Mouse (Mus musculus) embryonic stem cell, embryonic (primary cell): ENCODE data around the gene A730061H03Rik.

Experiments
- CTCF ChIA-PET, 4 experiments: fragments of 300-600 bp in 2 of 4; fragments of 350-600 bp in 2 of 4; sonication (Branson Sonifier 250); formaldehyde crosslinking; loops; one replicate each; lab custom pipeline; 2022; ENCODE audit warnings: inconsistent platforms in 2 of 4; lab: Charles Lee
- POLR2A ChIA-PET, 4 experiments: fragments of 300-600 bp in 2 of 4; fragments of 350-600 bp in 2 of 4; sonication (Branson Sonifier 250); formaldehyde crosslinking; loops; one replicate each; lab custom pipeline; 2022; ENCODE audit warnings: antibody characterized with exemption in 4 of 4, inconsistent platforms in 1 of 4; lab: Charles Lee

A730061H03Rik gene

GRCm38 (mm10) chr14:55551347-55551746, 8.9 kb downstream of the A730061H03Rik start:
- CTCF ChIA-PET: interaction anchor here in 1 of 4 experiments (0.9 to 1.8 kb wide), 4 partner anchors 9 to 193 kb away, joined by 3 to 9 read pairs (median 6); partner anchors contain the start of genes A730061H03Rik and Psme1
- POLR2A ChIA-PET: interaction anchor here in 3 of 4 experiments (0.6 to 6.5 kb wide), 32 partner anchors 9 to 1359 kb away, joined by 3 to 96 read pairs (median 3); partner anchors contain the start of genes A730061H03Rik (in 3 of the 3), Dcaf11 (in 3 of the 3), Pck2 (in 3 of the 3) and Psme2 (in 3 of the 3)

- ChIA-PET POLR2A (interaction anchor here in 3 of 4 experiments (0.7 to 3.6 kb wide), 9 partner anchors 9 to 571 kb away, joined by 3 to 48 read pairs (median 16); partner anchors contain the start of genes A730061H03Rik (in 3 of the 3), Dcaf11 (in 3 of the 3), Pck2 (in 2 of the 3) and Gzme (in 1 of the 3)), CTCF (no interaction called here)
Observed at GRCm38 (mm10) chr14:55550191-55550590, 10.0 kb downstream of the A730061H03Rik start.

GRCm38 (mm10) chr14:55544334-55544733, 15.9 kb downstream of the A730061H03Rik start:
- ChIA-PET POLR2A (interaction anchor here in 2 of 4 experiments (0.5 to 8.1 kb wide), 3 partner anchors 10 to 154 kb away, joined by 3 to 96 read pairs (median 5); no protein-coding TSS in a partner anchor), CTCF (interaction anchor here in 1 of 4 experiments (0.7 kb wide), 1 partner anchor 73 kb away, joined by 3 read pairs; no protein-coding TSS in a partner anchor)

- POLR2A ChIA-PET: interaction anchor here in 3 of 4 experiments (0.5 to 8.1 kb wide), 11 partner anchors 9 to 221 kb away, joined by 3 to 96 read pairs (median 7); partner anchors contain the start of genes A730061H03Rik (in 2 of the 3), Dcaf11 (in 2 of the 3), Dhrs4 (in 1 of the 3) and Psme1 (in 1 of the 3)
- CTCF ChIA-PET: interaction anchor here in 1 of 4 experiments (0.5 kb wide), 1 partner anchor 16 kb away, joined by 3 read pairs; no protein-coding TSS in a partner anchor
Observed at GRCm38 (mm10) chr14:55542268-55542667, 17.9 kb downstream of the A730061H03Rik start.

- CTCF ChIA-PET: interaction anchor here in 3 of 4 experiments (0.5 to 2.4 kb wide), 10 partner anchors 8 to 419 kb away, joined by 3 to 9 read pairs (median 6); partner anchors contain the start of genes Dhrs4 (in 1 of the 3) and Fitm1 (in 1 of the 3)
- POLR2A ChIA-PET: interaction anchor here in 3 of 4 experiments (0.6 to 8.1 kb wide), 63 partner anchors 7 to 836 kb away, joined by 3 to 96 read pairs (median 4); partner anchors contain the start of genes A730061H03Rik (in 3 of the 3), Dcaf11 (in 3 of the 3), Dhrs4 (in 3 of the 3) and Carmil3 (in 2 of the 3)
Observed at GRCm38 (mm10) chr14:55540787-55541321, 19.4 kb downstream of the A730061H03Rik start.

GRCm38 (mm10) chr14:55540067-55540786, 20.0 kb downstream of the A730061H03Rik start, which contains the start of gene Pck2:
Pck2 (plus strand) TSS chr14:55540266.
- CTCF ChIA-PET: interaction anchor here in 3 of 4 experiments (0.5 to 2.4 kb wide), 14 partner anchors 8 to 525 kb away, joined by 3 to 9 read pairs (median 4); partner anchors contain the start of genes A730061H03Rik (in 1 of the 3), Dcaf11 (in 1 of the 3), Dhrs4 (in 1 of the 3) and Fitm1 (in 1 of the 3)
- POLR2A ChIA-PET: interaction anchor here (0.5 to 8.1 kb wide), 81 partner anchors 8 to 835 kb away, joined by 3 to 96 read pairs (median 4); partner anchors contain the start of genes A730061H03Rik (in 3 of the 4), Dcaf11 (in 3 of the 4), Emc9 (in 3 of the 4) and Carmil3 (in 2 of the 4)

- ChIA-PET POLR2A (interaction anchor here (0.5 to 2.9 kb wide), 20 partner anchors 11 to 186 kb away, joined by 3 to 26 read pairs (median 4); partner anchors contain the start of genes A730061H03Rik (in 2 of the 4), Dcaf11 (in 2 of the 4), Carmil3 (in 1 of the 4) and Dhrs4 (in 1 of the 4)), CTCF (interaction anchor here in 3 of 4 experiments (0.5 to 1.6 kb wide), 11 partner anchors 8 to 200 kb away, joined by 3 to 8 read pairs (median 3); partner anchors contain the start of genes Carmil3 (in 1 of the 3), Dhrs4 (in 1 of the 3), Nrl (in 1 of the 3) and Tinf2 (in 1 of the 3))
Observed at GRCm38 (mm10) chr14:55536116-55536745, 24.0 kb downstream of the A730061H03Rik start.

- CTCF ChIA-PET: interaction anchor here (0.5 to 2.3 kb wide), 22 partner anchors 8 to 439 kb away, joined by 3 to 13 read pairs (median 5); partner anchors contain the start of genes Dhrs4 (in 2 of the 4), A730061H03Rik (in 1 of the 4), Carmil3 (in 1 of the 4) and Pck2 (in 1 of the 4)
- POLR2A ChIA-PET: interaction anchor here in 3 of 4 experiments (0.7 to 2.5 kb wide), 7 partner anchors 9 to 37 kb away, joined by 3 to 11 read pairs (median 4); partner anchors contain the start of genes Pck2 (in 3 of the 3), A730061H03Rik (in 1 of the 3), Carmil3 (in 1 of the 3) and Dcaf11 (in 1 of the 3)
Observed at GRCm38 (mm10) chr14:55527940-55528339, 32.3 kb downstream of the A730061H03Rik start.

GRCm38 (mm10) chr14:55526674-55527073, 33.5 kb downstream of the A730061H03Rik start:
- POLR2A ChIA-PET: interaction anchor here in 2 of 4 experiments (1.7 to 2.5 kb wide), 2 partner anchors 13 kb away, joined by 9 to 11 read pairs; partner anchors contain the start of gene Pck2 (in 2 of the 2)
- CTCF ChIA-PET: interaction anchor here in 3 of 4 experiments (0.6 to 2.3 kb wide), 9 partner anchors 9 to 405 kb away, joined by 3 to 13 read pairs (median 5); no protein-coding TSS in a partner anchor

GRCm38 (mm10) chr14:55524785-55525184, 35.4 kb downstream of the A730061H03Rik start, which contains the start of gene Nrl:
Nrl (minus strand) TSS chr14:55524981.
- POLR2A ChIA-PET: interaction anchor here in 2 of 4 experiments (0.9 to 1.9 kb wide), 11 partner anchors 9 to 311 kb away, joined by 3 to 11 read pairs (median 3); partner anchors contain the start of genes A730061H03Rik (in 1 of the 2), Carmil3 (in 1 of the 2), Dcaf11 (in 1 of the 2) and Pck2 (in 1 of the 2)

GRCm38 (mm10) chr14:55524062-55524461, 36.1 kb downstream of the A730061H03Rik start:
- ChIA-PET POLR2A (interaction anchor here in 2 of 4 experiments (1.1 to 1.9 kb wide), 8 partner anchors 10 to 310 kb away, joined by 3 to 11 read pairs (median 4); partner anchors contain the start of genes A730061H03Rik (in 1 of the 2), Dcaf11 (in 1 of the 2) and Pck2 (in 1 of the 2)), CTCF (interaction anchor here in 3 of 4 experiments (0.7 to 2.1 kb wide), 5 partner anchors 8 to 253 kb away, joined by 3 to 5 read pairs (median 5); partner anchors contain the start of gene Dhrs4 (in 2 of the 3))

More at GRCm38 (mm10) chr14:55524785-55525184, 35.4 kb downstream of the A730061H03Rik start, which contains the start of gene Nrl:
- CTCF ChIA-PET: interaction anchor here in 3 of 4 experiments (0.7 to 2.1 kb wide), 5 partner anchors 9 to 253 kb away, joined by 3 to 5 read pairs (median 4); partner anchors contain the start of gene Dhrs4 (in 1 of the 3)

GRCm38 (mm10) chr14:55520451-55521361, 39.5 kb downstream of the A730061H03Rik start:
- POLR2A ChIA-PET: interaction anchor here in 1 of 4 experiments (1.4 to 2.2 kb wide), 3 partner anchors 10 to 33 kb away, joined by 5 to 7 read pairs (median 5); partner anchors contain the start of gene Cpne6
- CTCF ChIA-PET: interaction anchor here in 3 of 4 experiments (0.5 to 2.2 kb wide), 7 partner anchors 10 to 399 kb away, joined by 3 to 10 read pairs (median 4); no protein-coding TSS in a partner anchor

GRCm38 (mm10) chr14:55519604-55520003, 40.6 kb downstream of the A730061H03Rik start:
- ChIA-PET POLR2A (interaction anchor here in 2 of 4 experiments (0.5 to 2.2 kb wide), 7 partner anchors 9 to 38 kb away, joined by 3 to 7 read pairs (median 3); partner anchors contain the start of genes Cpne6 (in 1 of the 2) and Pck2 (in 1 of the 2)), CTCF (interaction anchor here in 3 of 4 experiments (0.7 to 2.2 kb wide), 7 partner anchors 14 to 398 kb away, joined by 3 to 10 read pairs (median 5); no protein-coding TSS in a partner anchor)

GRCm38 (mm10) chr14:55518897-55519296, 41.3 kb downstream of the A730061H03Rik start:
- CTCF ChIA-PET: interaction anchor here (0.6 to 2.2 kb wide), 14 partner anchors 8 to 1586 kb away, joined by 3 to 20 read pairs (median 5); partner anchors contain the start of gene Dhrs4 (in 1 of the 4)
- POLR2A ChIA-PET: interaction anchor here in 3 of 4 experiments (0.5 to 2.2 kb wide), 8 partner anchors 8 to 38 kb away, joined by 3 to 7 read pairs (median 4); partner anchors contain the start of genes Pck2 (in 2 of the 3) and Cpne6 (in 1 of the 3)
